Mouse (Mus musculus) midbrain, embryonic 16.5 days (tissue): ENCODE measurements around the gene C330021F23Rik. TPM values are rescaled to one million over a fixed set of nuclear protein-coding genes. Genes with fewer than 3 reads are reported as not detected.
A peak's percentile ranks its signal among the peaks of the same experiment; 100 is the strongest.
"Not testable (repeated sequence)": the region's sequence is repeated elsewhere in the genome, so short reads cannot be mapped to it uniquely, and the experiment has no call there.

Experiments
- ATAC-seq: fragments of 200-750 bp; cut with Nextera tagmentation; 2 replicates; pipeline ENCODE4 v1.8.0; 2017; ENCODE audit warnings: moderate TSS enrichment
- H3K27ac ChIP-seq: fragments of 300-500 bp; sonication (generic); 2 replicates; pipeline ENCODE4 v1.5.1; 2014; ENCODE audit warnings: mild to moderate bottlenecking, low read length, mixed read lengths
- H3K27me3 ChIP-seq: fragments of 300-500 bp; sonication (generic); 2 replicates; pipeline ENCODE4 v1.6.1; 2014; ENCODE audit warnings: low read depth, low read length, mixed read lengths; ENCODE audit not compliant: control insufficient read depth, insufficient read depth
- H3K36me3 ChIP-seq: fragments of 300-500 bp; sonication (generic); 2 replicates; pipeline ENCODE4 v1.6.1; 2014; ENCODE audit warnings: mild to moderate bottlenecking, low read length, moderate library complexity, mixed read lengths; ENCODE audit not compliant: control insufficient read depth, insufficient read depth
- H3K4me1 ChIP-seq: fragments of 300-500 bp; sonication (generic); 2 replicates; pipeline ENCODE4 v1.6.1; 2014; ENCODE audit warnings: mild to moderate bottlenecking, low read length, mixed read lengths; ENCODE audit not compliant: control insufficient read depth, insufficient read depth
- H3K4me2 ChIP-seq: fragments of 300-500 bp; sonication (generic); 2 replicates; pipeline ENCODE4 v1.6.1; 2014; ENCODE audit warnings: mild to moderate bottlenecking, low read length, mixed read lengths
- H3K4me3 ChIP-seq: fragments of 300-500 bp; sonication (generic); 2 replicates; pipeline ENCODE4 v1.5.1; 2014; ENCODE audit warnings: low read depth, mild to moderate bottlenecking, low read length, moderate library complexity, mixed read lengths
- H3K9ac ChIP-seq: fragments of 300-500 bp; sonication (generic); 2 replicates; pipeline ENCODE4 v1.6.1; 2014; ENCODE audit warnings: low read depth, low read length, mixed read lengths
- H3K9me3 ChIP-seq: fragments of 300-500 bp; sonication (generic); replicated peaks from 2 replicates; pipeline ENCODE4 v1.6.1; 2014; ENCODE audit warnings: mild to moderate bottlenecking, low read length, mixed read lengths; ENCODE audit not compliant: control insufficient read depth, poor library complexity, severe bottlenecking
- WGBS: fragments of 180-500 bp; shearing (Covaris S2); extraction: QIAGEN DNeasy Blood & Tissue Kit; methylation state at CpG from one replicate; pipeline ENCODE4 v1.1.7; 2014; 5-methylcytosine and 5-hydroxymethylcytosine counted together
- polyA plus RNA-seq: library from polyadenylated mRNA; unstranded; fragments of >200 nt; fragmentation: Nextera tagmentation; extraction: Ambion mirVana; gene quantifications from 2 replicates; pipeline ENCODE4 v1.2.1, GENCODE M21; 2015

C330021F23Rik gene
- polyA plus RNA-seq, 1 experiment from 2014 or later = 0.60 TPM

DNA sequence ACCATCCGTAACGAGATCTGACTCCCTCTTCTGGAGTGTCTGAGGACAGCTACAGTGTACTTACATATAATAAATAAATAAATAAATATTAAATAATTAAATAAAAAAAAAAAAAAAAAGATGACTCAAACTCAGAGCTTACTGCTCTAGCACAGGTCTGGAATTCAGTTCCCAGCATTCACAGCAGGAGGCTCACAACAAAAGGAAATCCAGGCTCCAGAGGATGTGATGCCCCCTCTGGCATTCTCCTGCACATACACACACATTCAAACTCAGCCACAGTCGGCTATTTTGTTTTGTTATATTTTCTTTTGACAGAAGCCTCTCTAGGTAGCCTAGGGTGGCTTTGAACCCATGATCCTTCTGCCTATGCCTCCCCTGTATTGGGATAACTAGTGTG is 14.2 kb downstream of the C330021F23Rik start:
- H3K9me3 ChIP-seq, H3K27ac ChIP-seq, H3K27me3 ChIP-seq, H3K4me3 ChIP-seq, H3K4me1 ChIP-seq, H3K9ac ChIP-seq, H3K36me3 ChIP-seq, ATAC-seq, H3K4me2 ChIP-seq: not testable (repeated sequence)
- WGBS = 77% methylated on average over 1 of the region's 3 CpGs

DNA sequence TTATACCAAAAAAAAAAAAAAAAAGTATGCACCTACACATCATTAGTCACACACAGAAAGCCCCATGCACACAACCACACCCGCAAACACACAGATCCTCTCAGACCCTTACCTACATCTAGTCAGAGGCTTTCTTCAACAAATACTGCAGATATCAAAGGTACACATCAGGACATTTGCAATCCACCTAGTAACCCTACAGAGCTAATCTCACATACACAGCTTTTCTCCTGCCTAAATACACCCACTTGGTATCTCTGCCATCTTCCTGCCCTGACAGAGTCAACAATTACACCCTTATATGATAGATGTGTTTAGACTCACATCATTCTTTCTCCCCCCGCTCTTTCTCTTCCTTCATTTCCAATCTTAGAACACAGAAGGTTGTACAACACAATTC is 18.7 kb downstream of the C330021F23Rik start:
- Histone ChIP-seq H3K4me1 (no peaks in the 10 kb centered on the region; the same call in 1 of the 2 replicates), H3K4me3 (no peak overlapping the region), H3K4me2 (no peak overlapping the region), H3K27ac (no peak overlapping the region), H3K36me3 (no peaks in the 10 kb centered on the region), H3K9ac (no peak overlapping the region), H3K9me3 (no peaks in the 10 kb centered on the region), H3K27me3 (no peaks in the 10 kb centered on the region)
- no peak for ATAC-seq
- 98% methylated on average over 2 of the region's 2 CpGs for WGBS

- ATAC-seq = peak; percentile 0; the same call in 1 of the 2 replicates
- peak within 1 kb of the TSS; percentile 91 for H3K27ac ChIP-seq
- WGBS = 0% methylated on average over 7 of the region's 7 CpGs
These were observed 19.2 kb downstream of the C330021F23Rik start, which contains the start of gene Camsap3 for GRCm38 (mm10) chr8:3586993-3587390. Camsap3 (plus strand) TSS chr8:3587293.

DNA sequence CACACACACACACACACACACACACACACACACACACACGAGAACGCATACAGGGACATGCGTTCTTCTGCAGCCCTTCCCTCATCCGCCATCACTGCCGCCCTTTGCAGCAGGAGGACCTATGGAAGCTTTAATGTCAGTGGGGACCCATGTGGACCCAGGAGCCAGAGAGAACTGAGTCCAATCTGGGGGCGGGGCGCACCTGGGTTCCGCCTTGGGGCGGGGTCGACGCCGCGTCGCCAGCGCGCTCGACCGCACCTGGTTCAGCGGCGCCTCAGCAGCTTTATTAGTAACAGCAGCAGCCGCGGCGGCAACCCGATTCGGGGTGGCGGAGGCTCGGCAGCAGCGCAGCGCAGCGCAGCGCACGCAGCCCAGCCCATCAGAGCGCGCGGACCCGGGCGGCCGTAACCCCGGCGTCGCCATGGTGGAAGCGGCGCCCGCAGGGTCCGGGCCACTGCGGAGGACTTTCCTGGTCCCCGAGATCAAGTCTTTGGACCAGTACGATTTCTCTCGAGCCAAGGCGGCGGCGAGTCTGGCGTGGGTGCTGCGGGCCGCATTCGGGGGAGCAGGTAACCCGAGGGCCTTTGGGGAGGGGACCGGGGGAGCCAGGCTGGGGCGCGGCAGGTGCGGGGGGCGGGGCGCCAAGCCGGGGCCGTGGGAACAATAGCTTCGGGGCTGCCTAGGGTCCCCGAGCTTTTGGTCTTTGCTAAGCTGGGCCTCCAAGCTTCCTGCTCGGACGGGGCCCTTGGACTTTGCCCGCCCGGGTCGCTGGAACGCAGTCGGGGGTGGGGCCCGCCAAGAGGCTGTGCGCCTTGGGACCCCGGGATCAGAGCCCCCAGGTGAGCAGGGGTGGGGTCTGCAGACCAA is 19.8 kb downstream of the C330021F23Rik start:
- H3K27me3 ChIP-seq = no peaks in the 10 kb centered on the region

More at GRCm38 (mm10) chr8:3586993-3587390, 19.2 kb downstream of the C330021F23Rik start, which contains the start of gene Camsap3:
- peak within 1 kb of the TSS; percentile 95 for H3K9ac ChIP-seq
- no peaks in the 10 kb centered on the region for H3K9me3 ChIP-seq
- no peaks in the 10 kb centered on the region for H3K36me3 ChIP-seq
- no peaks in the 10 kb centered on the region; the same call in 1 of the 2 replicates for H3K4me1 ChIP-seq
- no peaks in the 10 kb centered on the region for H3K27me3 ChIP-seq
- H3K4me3 ChIP-seq = peak within 1 kb of the TSS; percentile 96
- peak within 1 kb of the TSS; percentile 79 for H3K4me2 ChIP-seq

DNA sequence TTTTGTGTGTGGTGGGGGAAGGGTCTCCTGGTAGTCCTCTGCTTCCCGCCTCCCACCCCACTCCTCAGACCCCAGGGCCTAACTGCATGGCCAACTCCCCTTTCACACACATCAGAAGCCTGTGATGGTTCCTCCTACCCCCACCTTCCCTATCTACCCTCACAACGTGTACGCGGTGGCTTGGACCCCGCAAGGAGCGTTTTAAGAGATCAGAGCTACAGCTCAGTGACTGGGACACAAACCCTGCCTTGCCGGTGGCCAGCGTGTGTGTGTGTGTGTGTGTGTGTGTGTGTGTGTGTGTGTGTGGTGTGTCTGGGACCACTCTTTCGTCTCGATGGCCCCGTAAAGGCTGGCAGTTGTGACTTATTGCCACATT is 20.5 kb downstream of the C330021F23Rik start:
- peak; percentile 79 for ATAC-seq
- peak overlapping the region; percentile 79 for H3K4me2 ChIP-seq
- peak overlapping the region; percentile 91 for H3K27ac ChIP-seq
- no peaks in the 10 kb centered on the region; the same call in 1 of the 2 replicates for H3K4me1 ChIP-seq
- no peaks in the 10 kb centered on the region for H3K9me3 ChIP-seq
- peak overlapping the region; percentile 95 for H3K9ac ChIP-seq
- H3K27me3 ChIP-seq = no peaks in the 10 kb centered on the region
- peak overlapping the region; percentile 96 for H3K4me3 ChIP-seq
- WGBS = 0% methylated on average over 11 of the region's 11 CpGs
- H3K36me3 ChIP-seq = no peaks in the 10 kb centered on the region

More for the DNA sequence above, 19.8 kb downstream of the C330021F23Rik start:
- under 1% methylated on average over 75 of the region's 77 CpGs for WGBS
- peak; percentile 89 for ATAC-seq
- Histone ChIP-seq H3K9ac (peak overlapping the region; percentile 95), H3K9me3 (no peaks in the 10 kb centered on the region), H3K27ac (peak overlapping the region; percentile 91), H3K4me3 (peak overlapping the region; percentile 96), H3K4me2 (peak overlapping the region; percentile 79), H3K4me1 (no peaks in the 10 kb centered on the region; the same call in 1 of the 2 replicates), H3K36me3 (no peaks in the 10 kb centered on the region)

GRCm38 (mm10) chr8:3593470-3593869 is 25.7 kb downstream of the C330021F23Rik start:
- ATAC-seq = no peak
- Histone ChIP-seq H3K27me3 (no peaks in the 10 kb centered on the region), H3K4me1 (no peaks in the 10 kb centered on the region), H3K4me2 (no peak overlapping the region), H3K36me3 (peaks cover 5% of the 10 kb centered on the region), H3K4me3 (no peak overlapping the region), H3K27ac (no peak overlapping the region), H3K9me3 (no peaks in the 10 kb centered on the region), H3K9ac (no peak overlapping the region)
- WGBS = 56% methylated on average over 3 of the region's 3 CpGs

DNA sequence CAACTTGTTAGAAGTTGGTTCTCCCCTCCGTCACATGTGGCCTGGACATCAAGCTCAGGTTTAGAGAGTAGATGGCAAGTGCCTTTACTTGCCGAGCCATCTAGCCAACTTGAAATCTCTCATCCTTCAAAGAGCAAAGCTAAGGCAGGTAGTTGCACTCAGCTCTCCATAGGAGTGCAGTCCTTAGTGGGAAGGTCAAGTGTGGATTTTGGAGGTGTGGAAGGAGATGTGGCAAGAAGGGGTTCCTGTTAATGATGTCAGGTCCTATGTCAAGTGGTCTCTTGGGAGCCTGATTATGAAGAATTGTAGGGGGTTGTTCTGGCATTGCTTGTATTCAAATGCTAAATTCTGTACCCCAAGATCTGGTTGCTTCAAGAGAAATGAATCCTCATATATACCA is 26.7 kb downstream of the C330021F23Rik start:
- Histone ChIP-seq H3K27ac (no peak overlapping the region), H3K27me3 (no peaks in the 10 kb centered on the region), H3K4me3 (no peak overlapping the region), H3K9me3 (no peaks in the 10 kb centered on the region), H3K9ac (no peak overlapping the region), H3K4me1 (no peaks in the 10 kb centered on the region), H3K36me3 (peaks cover 12% of the 10 kb centered on the region), H3K4me2 (no peak overlapping the region)
- ATAC-seq = no peak
- 91% methylated on average over 2 of the region's 2 CpGs for WGBS

DNA sequence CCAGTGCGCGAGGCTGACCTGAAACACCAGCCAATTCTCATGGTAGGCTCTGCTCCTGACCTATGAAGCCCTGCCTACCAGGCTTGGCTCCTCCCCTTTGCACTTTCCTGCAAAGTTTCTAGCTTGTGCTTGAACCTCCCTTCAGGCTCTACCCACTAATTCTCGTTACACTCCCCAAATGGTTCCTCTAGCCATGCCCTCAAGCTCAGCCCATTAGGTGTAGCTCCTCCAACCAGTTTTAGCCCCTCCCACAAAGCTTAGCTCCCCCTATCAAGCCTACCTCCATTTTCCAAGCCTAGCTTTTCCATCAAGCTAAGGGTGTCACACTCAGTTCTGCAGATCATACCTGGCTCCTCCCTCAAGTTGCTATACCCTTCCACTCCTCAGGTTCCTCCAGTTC is 30.3 kb downstream of the C330021F23Rik start:
- peaks cover 35% of the 10 kb centered on the region for H3K36me3 ChIP-seq
- no peak for ATAC-seq
- no peaks in the 10 kb centered on the region for H3K4me1 ChIP-seq
- H3K27me3 ChIP-seq = no peaks in the 10 kb centered on the region
- H3K27ac ChIP-seq = no peak overlapping the region
- H3K9ac ChIP-seq = no peak overlapping the region
- no peak overlapping the region for H3K4me3 ChIP-seq
- H3K9me3 ChIP-seq = no peaks in the 10 kb centered on the region
- WGBS = 91% methylated on average over 3 of the region's 3 CpGs
- H3K4me2 ChIP-seq = no peak overlapping the region

DNA sequence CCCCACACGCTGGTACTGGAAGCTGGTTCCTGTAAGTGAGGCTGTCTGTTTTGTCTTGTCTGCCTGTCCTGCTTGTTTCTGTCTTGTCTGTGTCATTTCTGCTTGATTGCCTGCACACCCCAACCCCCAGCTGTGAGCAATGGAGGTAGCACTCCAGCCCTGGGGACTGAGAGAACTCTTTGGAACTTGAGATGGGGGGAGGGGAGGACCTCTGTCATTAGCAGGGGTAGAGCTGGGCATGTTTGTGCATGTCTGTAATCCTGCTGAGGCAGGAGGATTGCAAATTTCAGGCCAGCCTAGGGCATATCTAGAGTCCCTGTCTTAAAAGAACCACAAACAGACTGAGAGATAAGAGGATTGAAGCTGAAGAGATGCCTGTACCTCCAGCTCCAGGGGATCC is 31.4 kb downstream of the C330021F23Rik start:
- Histone ChIP-seq H3K27me3 (no peaks in the 10 kb centered on the region), H3K9me3 (no peaks in the 10 kb centered on the region), H3K27ac (no peak overlapping the region), H3K4me2 (no peak overlapping the region), H3K4me3 (no peak overlapping the region), H3K4me1 (no peaks in the 10 kb centered on the region), H3K36me3 (peaks cover 44% of the 10 kb centered on the region), H3K9ac (no peak overlapping the region)
- 86% methylated on average over 1 of the region's 1 CpGs for WGBS
- no peak for ATAC-seq
